Mouse (Mus musculus): ENCODE data around the gene Gab2. TPM values are rescaled to one million over a fixed set of nuclear protein-coding genes. Genes with fewer than 3 reads are reported as not detected.
A peak's percentile ranks its signal among the peaks of the same experiment; 100 is the strongest.

Gene Gab2
- polyA plus RNA-seq, 1 experiment = 9.6 TPM

DNA sequence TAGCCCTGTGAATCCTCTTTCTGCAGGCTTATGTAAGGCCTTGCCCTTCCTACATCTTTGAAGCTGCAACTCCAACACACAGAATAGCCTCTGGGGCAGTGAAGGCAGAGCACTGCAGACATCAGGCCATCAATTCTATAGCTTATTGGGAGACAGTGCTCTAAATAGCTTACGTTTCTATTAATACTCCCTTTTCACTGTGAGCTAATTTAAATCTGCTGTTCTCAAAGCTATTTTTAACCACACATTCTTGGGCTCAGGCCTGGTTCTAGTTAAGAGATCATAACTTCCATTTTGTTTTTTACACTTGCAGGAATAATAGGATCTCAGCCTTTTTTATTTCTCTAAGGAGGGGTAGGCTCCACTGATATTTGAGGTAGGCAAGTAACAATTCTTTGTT, 107.7 kb downstream of the Gab2 start:
- Histone ChIP-seq H3K27me3 (ENCODE audit: control insufficient read depth, insufficient read depth, insufficient read length) (no peaks in the 10 kb centered on the region), H3ac (ENCODE audit: control insufficient read depth, insufficient read length) (no peak overlapping the region), H3K79me2 (ENCODE audit: control insufficient read depth, insufficient read depth) (no peaks in the 10 kb centered on the region), H3K4me3 (no peak overlapping the region), H3K36me3 (ENCODE audit: control insufficient read depth, insufficient read depth) (no peaks in the 10 kb centered on the region), H3K4me2 (ENCODE audit: low read depth) (no peak overlapping the region)
- no peak for TF ChIP-seq TCF12 (IDR thresholded peaks at IDR 0.05; ENCODE audit: insufficient read depth, poor library complexity, severe bottlenecking)
- TF ChIP-seq MAX (IDR thresholded peaks at IDR 0.05; ENCODE audit: low read depth) = no peak
- no peak for TF ChIP-seq SRF (IDR thresholded peaks at IDR 0.05; ENCODE audit: control insufficient read depth, insufficient read length, low read depth)
- no peak for TF ChIP-seq POLR2A (IDR thresholded peaks at IDR 0.05; ENCODE audit: insufficient read length, low read depth)
- no peak for TF ChIP-seq USF1 (IDR thresholded peaks at IDR 0.05; ENCODE audit: low read depth)
- TF ChIP-seq REST (IDR thresholded peaks at IDR 0.05; ENCODE audit: insufficient read depth, insufficient read length) = no peak
- TF ChIP-seq POLR2AphosphoS2 (IDR thresholded peaks at IDR 0.05; ENCODE audit: insufficient read length, low read depth) = no peak
- no peak for TF ChIP-seq TCF3 (IDR thresholded peaks at IDR 0.05; ENCODE audit: insufficient read length, low read depth)
- TF ChIP-seq CEBPB (IDR thresholded peaks at IDR 0.05; ENCODE audit: insufficient read depth, poor library complexity, severe bottlenecking) = no peak
- TF ChIP-seq E2F4 (IDR thresholded peaks at IDR 0.05; ENCODE audit: insufficient read depth) = no peak
- TF ChIP-seq MYOG (IDR thresholded peaks at IDR 0.05; ENCODE audit: control insufficient read depth in 1 of 3, insufficient read depth in 1 of 3, insufficient read length in 2 of 3, low read depth in 2 of 3) = no peak
- TF ChIP-seq MYOD1 (IDR thresholded peaks at IDR 0.05; ENCODE audit: control insufficient read depth in 1 of 3, insufficient read length in 2 of 3, low read depth in 2 of 3) = no peak

DNA sequence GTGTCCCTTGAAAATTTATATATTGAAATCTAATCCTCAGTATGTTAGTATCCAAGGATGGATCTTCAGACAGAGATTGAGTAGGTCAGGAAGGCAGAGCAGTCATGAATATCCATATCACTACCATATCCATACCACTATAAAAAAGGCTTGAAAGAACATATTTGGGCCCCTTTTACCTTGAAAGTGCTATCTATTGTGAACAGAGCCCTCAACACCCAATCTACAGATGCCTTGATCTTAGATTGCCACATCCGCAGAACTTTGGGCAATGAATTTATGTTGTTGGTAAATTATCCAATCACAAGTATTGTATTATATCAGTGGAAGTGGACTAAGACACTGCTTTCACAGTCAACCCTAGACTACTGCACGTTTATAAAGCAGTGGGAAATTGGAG, 122.5 kb downstream of the Gab2 start:
- no peak overlapping the region for H3ac ChIP-seq (ENCODE audit: control insufficient read depth, insufficient read length)
- no peaks in the 10 kb centered on the region for H3K36me3 ChIP-seq (ENCODE audit: control insufficient read depth, insufficient read depth)
- H3K4me2 ChIP-seq (ENCODE audit: low read depth) = no peak overlapping the region
- no peaks in the 10 kb centered on the region for H3K79me2 ChIP-seq (ENCODE audit: control insufficient read depth, insufficient read depth)
- H3K27me3 ChIP-seq (ENCODE audit: control insufficient read depth, insufficient read depth, insufficient read length) = no peaks in the 10 kb centered on the region
- TF ChIP-seq POLR2A (IDR thresholded peaks at IDR 0.05; ENCODE audit: insufficient read length, low read depth) = no peak
- TF ChIP-seq REST (IDR thresholded peaks at IDR 0.05; ENCODE audit: insufficient read depth, insufficient read length) = no peak
- no peak for TF ChIP-seq TCF12 (IDR thresholded peaks at IDR 0.05; ENCODE audit: insufficient read depth, poor library complexity, severe bottlenecking)
- TF ChIP-seq CEBPB (IDR thresholded peaks at IDR 0.05; ENCODE audit: insufficient read depth, poor library complexity, severe bottlenecking) = no peak
- TF ChIP-seq E2F4 (IDR thresholded peaks at IDR 0.05; ENCODE audit: insufficient read depth) = no peak
- TF ChIP-seq MYOD1 (IDR thresholded peaks at IDR 0.05; ENCODE audit: control insufficient read depth in 1 of 3, insufficient read length in 2 of 3, low read depth in 2 of 3) = no peak
- TF ChIP-seq MAX (IDR thresholded peaks at IDR 0.05; ENCODE audit: low read depth) = no peak
- H3K4me3 ChIP-seq = no peak overlapping the region

DNA sequence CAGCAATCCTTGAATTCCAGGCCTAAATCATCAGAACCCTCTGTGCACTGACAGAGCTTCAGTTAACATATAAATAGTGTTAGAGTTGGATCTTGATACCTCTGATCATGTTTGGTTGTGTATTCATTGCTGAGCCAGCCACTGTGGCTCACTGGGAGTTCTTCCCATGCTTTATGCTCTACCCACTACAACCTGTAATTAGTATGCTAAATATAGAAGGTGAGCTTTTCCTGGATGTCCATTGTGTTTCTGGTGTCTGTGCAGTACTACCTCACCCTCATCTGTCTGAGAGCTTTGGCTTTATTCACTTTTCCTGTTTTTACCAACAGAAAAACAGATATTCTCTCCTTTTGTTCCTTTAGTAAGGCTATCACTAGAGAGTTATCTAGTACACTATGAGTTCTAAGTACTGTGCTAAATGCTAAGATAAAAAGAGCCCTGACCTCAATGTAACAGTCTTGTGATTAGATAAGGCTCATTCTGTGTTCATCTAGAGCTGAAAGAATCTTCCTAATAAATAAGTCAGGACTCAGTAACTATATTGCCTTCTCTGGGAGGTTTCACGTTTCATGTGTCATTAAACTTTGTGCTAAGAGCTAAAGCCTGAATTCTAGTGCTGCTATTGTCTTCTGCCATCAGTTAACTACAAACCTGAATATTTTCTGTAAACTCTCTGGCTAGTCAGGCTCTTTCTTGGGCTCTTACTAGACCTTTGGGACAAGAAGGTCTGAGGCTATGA, 127.6 kb downstream of the Gab2 start:
- H3ac ChIP-seq (ENCODE audit: control insufficient read depth, insufficient read length) = no peak overlapping the region
- H3K79me2 ChIP-seq (ENCODE audit: control insufficient read depth, insufficient read depth) = no peaks in the 10 kb centered on the region
- TF ChIP-seq REST (IDR thresholded peaks at IDR 0.05; ENCODE audit: insufficient read depth, insufficient read length) = no peak
- no peak for TF ChIP-seq USF1 (IDR thresholded peaks at IDR 0.05; ENCODE audit: low read depth)
- no peak for TF ChIP-seq POLR2A (IDR thresholded peaks at IDR 0.05; ENCODE audit: insufficient read length, low read depth)
- TF ChIP-seq TCF12 (IDR thresholded peaks at IDR 0.05; ENCODE audit: insufficient read depth, poor library complexity, severe bottlenecking) = no peak
- no peak for TF ChIP-seq MYOD1 (IDR thresholded peaks at IDR 0.05; ENCODE audit: control insufficient read depth in 1 of 3, insufficient read length in 2 of 3, low read depth in 2 of 3)
- no peak for TF ChIP-seq CEBPB (IDR thresholded peaks at IDR 0.05; ENCODE audit: insufficient read depth, poor library complexity, severe bottlenecking)
- TF ChIP-seq MAX (IDR thresholded peaks at IDR 0.05; ENCODE audit: low read depth) = no peak
- TF ChIP-seq E2F4 (IDR thresholded peaks at IDR 0.05; ENCODE audit: insufficient read depth) = no peak
- TF ChIP-seq MYOG (IDR thresholded peaks at IDR 0.05; ENCODE audit: control insufficient read depth in 1 of 3, insufficient read depth in 1 of 3, insufficient read length in 2 of 3, low read depth in 2 of 3) = no peak
- TF ChIP-seq TCF3 (IDR thresholded peaks at IDR 0.05; ENCODE audit: insufficient read length, low read depth) = no peak
- no peak for TF ChIP-seq SRF (IDR thresholded peaks at IDR 0.05; ENCODE audit: control insufficient read depth, insufficient read length, low read depth)
- TF ChIP-seq POLR2AphosphoS2 (IDR thresholded peaks at IDR 0.05; ENCODE audit: insufficient read length, low read depth) = no peak
- H3K36me3 ChIP-seq (ENCODE audit: control insufficient read depth, insufficient read depth) = no peaks in the 10 kb centered on the region
- H3K27me3 ChIP-seq (ENCODE audit: control insufficient read depth, insufficient read depth, insufficient read length) = no peaks in the 10 kb centered on the region
- no peak overlapping the region for H3K4me2 ChIP-seq (ENCODE audit: low read depth)
- H3K4me3 ChIP-seq = no peak overlapping the region

- Histone ChIP-seq H3K79me2 (ENCODE audit: control insufficient read depth, insufficient read depth) (no peaks in the 10 kb centered on the region), H3ac (ENCODE audit: control insufficient read depth, insufficient read length) (no peak overlapping the region), H3K4me2 (ENCODE audit: low read depth) (no peak overlapping the region), H3K27me3 (ENCODE audit: control insufficient read depth, insufficient read depth, insufficient read length) (no peaks in the 10 kb centered on the region), H3K36me3 (ENCODE audit: control insufficient read depth, insufficient read depth) (no peaks in the 10 kb centered on the region), H3K4me3 (no peak overlapping the region)
- TF ChIP-seq TCF12 (IDR thresholded peaks at IDR 0.05; ENCODE audit: insufficient read depth, poor library complexity, severe bottlenecking) = no peak
- no peak for TF ChIP-seq POLR2A (IDR thresholded peaks at IDR 0.05; ENCODE audit: insufficient read length, low read depth)
Observed at GRCm38 (mm10) chr7:97210064-97210685, 128.8 kb downstream of the Gab2 start.

- TF ChIP-seq CEBPB (IDR thresholded peaks at IDR 0.05; ENCODE audit: insufficient read depth, poor library complexity, severe bottlenecking) = peak; percentile 87
- TF ChIP-seq USF1 (IDR thresholded peaks at IDR 0.05; ENCODE audit: low read depth) = no peak
- no peaks in the 10 kb centered on the region for H3K79me2 ChIP-seq (ENCODE audit: control insufficient read depth, insufficient read depth)
- H3ac ChIP-seq (ENCODE audit: control insufficient read depth, insufficient read length) = no peak overlapping the region
- H3K27me3 ChIP-seq (ENCODE audit: control insufficient read depth, insufficient read depth, insufficient read length) = no peaks in the 10 kb centered on the region
- H3K36me3 ChIP-seq (ENCODE audit: control insufficient read depth, insufficient read depth) = no peaks in the 10 kb centered on the region
- H3K4me3 ChIP-seq = no peak overlapping the region
- H3K4me2 ChIP-seq (ENCODE audit: low read depth) = no peak overlapping the region
Observed at GRCm38 (mm10) chr7:97211117-97211516, 129.7 kb downstream of the Gab2 start.

Data from myocyte (in vitro differentiated cells).